Mouse (Mus musculus) erythroblast, adult 5-6 weeks (primary cell): ENCODE measurements around the gene Erap1. TPM values are rescaled to one million over a fixed set of nuclear protein-coding genes. Genes with fewer than 3 reads are reported as not detected.

Experiments used
- total RNA-seq, 2 experiments: library from RNA; stranded (forward) in 1 of 2; stranded (reverse) in 1 of 2; fragments of 150-400 nt in 1 of 2; fragments of 200-764, 138-1000 nt in 1 of 2; gene quantifications; 2 replicates each; pipeline versions ENCODE4 v1.2.3 to v1.2.4; 2015 to 2017; ENCODE audit warnings: low replicate concordance in 2 of 2

Gene Erap1
- total RNA-seq, 2 experiments from 2014 or later = 18.8 to 19.2 TPM

Other genes with a start within 250 kb of the Erap1 start
- 1.7 TPM in 1 of 2 replicates, not detected in the other for gene Zfp72, start 248.7 kb upstream of the Erap1 start, total RNA-seq (2015; ENCODE audit: low replicate concordance)
- gene Zfp72, start 248.7 kb upstream of the Erap1 start, total RNA-seq (2017; ENCODE audit: low replicate concordance) = 0.26 and 0.70 TPM in 2 replicates
- gene Ftl1-ps1, start 239.9 kb upstream of the Erap1 start, total RNA-seq (2015; ENCODE audit: low replicate concordance) = 76.7 and 83.4 TPM in 2 replicates
- gene Ftl1-ps1, start 239.9 kb upstream of the Erap1 start, total RNA-seq (2017; ENCODE audit: low replicate concordance) = 16.4 and 24.1 TPM in 2 replicates
- gene Zfp825, start 145.6 kb upstream of the Erap1 start, total RNA-seq (2015; ENCODE audit: low replicate concordance) = 4.8 and 17.9 TPM in 2 replicates
- gene Zfp825, start 145.6 kb upstream of the Erap1 start, total RNA-seq (2017; ENCODE audit: low replicate concordance) = 2.2 and 5.2 TPM in 2 replicates
- 64.0 and 68.8 TPM in 2 replicates for gene Cast, start 169.2 kb downstream of the Erap1 start, total RNA-seq (2015; ENCODE audit: low replicate concordance)
- gene Cast, start 169.2 kb downstream of the Erap1 start, total RNA-seq (2017; ENCODE audit: low replicate concordance) = 139 and 213 TPM in 2 replicates